Mouse (Mus musculus): ENCODE results near the gene Mad1l1. TPM values are rescaled to one million over a fixed set of nuclear protein-coding genes. Genes with fewer than 3 reads are reported as not detected.
A peak's percentile ranks its signal among the peaks of the same experiment; 100 is the strongest.

The Mad1l1 gene
- total RNA-seq, 4 experiments from 2014 or later: 9.0 to 11.3 (median 10.4) TPM

- DNase-seq (ENCODE audit: low spot score): no peak
These were observed 100.2 kb downstream of the Mad1l1 start for GRCm38 (mm10) chr5:140221016-140221650.

- DNase-seq (ENCODE audit: low spot score): no peak
These were observed 102.1 kb downstream of the Mad1l1 start for GRCm38 (mm10) chr5:140219252-140219651.

GRCm38 (mm10) chr5:140217900-140218299, 103.5 kb downstream of the Mad1l1 start:
- DNase-seq (ENCODE audit: low spot score): no peak

- DNase-seq (ENCODE audit: low spot score): no peak
These were observed 104.3 kb downstream of the Mad1l1 start for GRCm38 (mm10) chr5:140217083-140217482.

DNA sequence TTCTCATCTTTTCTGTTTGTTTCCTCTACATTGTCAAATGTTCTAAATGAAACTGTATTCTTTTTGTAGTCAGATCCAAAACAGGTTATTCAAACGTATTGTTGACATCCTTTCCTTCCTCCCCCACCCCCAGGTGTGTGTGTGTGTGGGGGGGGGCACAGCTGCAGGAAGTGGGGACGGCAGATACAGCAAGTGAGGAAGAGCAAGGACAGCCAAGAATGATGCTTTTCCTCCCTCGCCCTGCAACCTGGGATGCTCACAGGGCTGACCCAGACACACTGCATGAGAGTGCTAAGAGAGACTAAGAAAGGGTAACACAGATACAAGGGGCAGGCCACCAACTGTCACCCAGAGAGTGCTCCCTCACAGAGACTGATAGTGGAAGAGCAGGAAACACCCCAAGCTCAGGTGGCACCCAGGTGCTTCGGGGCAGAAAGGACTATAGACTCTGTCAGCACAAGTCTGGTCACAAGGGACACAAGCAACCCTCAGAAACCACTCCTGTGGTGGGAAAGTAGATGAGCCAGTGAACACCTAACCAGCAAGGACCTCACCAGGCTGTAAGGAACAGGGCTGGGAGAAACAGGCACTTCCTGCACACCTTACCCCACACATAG, 105.8 kb downstream of the Mad1l1 start:
- DNase-seq (ENCODE audit: low spot score): no peak

DNA sequence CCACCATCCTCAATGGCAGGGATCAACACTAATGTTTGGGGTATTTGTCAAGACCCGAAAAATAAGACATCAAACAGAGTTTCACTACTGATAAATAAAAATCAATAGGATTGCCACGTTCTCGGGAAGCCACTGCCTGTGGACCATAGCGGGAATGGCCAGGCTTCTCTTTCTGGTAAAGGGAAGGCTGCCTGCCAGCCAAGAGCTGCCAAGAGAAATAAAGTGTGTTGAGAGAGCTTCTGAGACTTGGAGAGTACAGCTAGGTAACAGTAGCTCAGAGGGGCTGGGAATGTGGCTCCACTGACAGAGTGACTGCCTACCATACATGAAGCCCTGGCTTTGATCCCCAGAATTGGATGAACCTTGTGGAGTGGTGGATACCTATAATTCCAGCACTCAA, 108.4 kb downstream of the Mad1l1 start:
- DNase-seq (ENCODE audit: low spot score): no peak

DNA sequence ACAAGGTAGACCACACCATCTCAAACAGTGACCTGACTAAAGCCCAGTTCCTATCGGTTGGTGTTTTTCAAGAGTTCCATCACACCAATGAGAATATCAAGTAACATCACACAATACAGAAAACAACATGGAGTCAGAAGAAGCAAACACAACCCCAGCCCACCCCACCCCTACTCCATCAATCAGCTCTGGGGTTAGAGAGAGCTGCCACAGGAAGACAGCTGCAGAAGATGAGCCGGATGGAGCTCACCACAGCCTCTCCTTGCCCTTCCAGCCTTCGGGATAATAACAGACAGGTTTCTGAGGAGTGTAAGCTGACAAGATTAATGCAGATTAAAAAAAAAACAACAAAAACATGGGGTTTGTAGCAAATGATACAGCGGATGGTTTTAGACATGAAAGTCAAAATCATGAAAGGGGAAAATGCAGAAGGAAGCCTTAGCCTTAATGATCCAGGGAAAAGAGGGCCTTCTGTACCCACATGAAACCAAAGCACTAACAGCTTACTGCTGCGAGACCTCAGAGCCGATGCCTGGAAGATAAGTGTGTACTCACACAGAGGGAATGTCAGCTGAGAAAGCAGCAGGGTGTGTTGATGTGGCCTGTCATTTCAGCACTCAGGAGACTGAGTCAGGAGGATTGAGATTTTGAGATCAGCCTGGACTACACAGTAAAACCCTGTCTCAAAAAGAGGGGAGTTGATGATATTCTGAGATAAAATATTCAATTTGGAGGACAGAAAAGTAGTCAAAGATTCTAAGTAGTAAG, 110.8 kb downstream of the Mad1l1 start:
- no peak for DNase-seq (ENCODE audit: low spot score)

DNA sequence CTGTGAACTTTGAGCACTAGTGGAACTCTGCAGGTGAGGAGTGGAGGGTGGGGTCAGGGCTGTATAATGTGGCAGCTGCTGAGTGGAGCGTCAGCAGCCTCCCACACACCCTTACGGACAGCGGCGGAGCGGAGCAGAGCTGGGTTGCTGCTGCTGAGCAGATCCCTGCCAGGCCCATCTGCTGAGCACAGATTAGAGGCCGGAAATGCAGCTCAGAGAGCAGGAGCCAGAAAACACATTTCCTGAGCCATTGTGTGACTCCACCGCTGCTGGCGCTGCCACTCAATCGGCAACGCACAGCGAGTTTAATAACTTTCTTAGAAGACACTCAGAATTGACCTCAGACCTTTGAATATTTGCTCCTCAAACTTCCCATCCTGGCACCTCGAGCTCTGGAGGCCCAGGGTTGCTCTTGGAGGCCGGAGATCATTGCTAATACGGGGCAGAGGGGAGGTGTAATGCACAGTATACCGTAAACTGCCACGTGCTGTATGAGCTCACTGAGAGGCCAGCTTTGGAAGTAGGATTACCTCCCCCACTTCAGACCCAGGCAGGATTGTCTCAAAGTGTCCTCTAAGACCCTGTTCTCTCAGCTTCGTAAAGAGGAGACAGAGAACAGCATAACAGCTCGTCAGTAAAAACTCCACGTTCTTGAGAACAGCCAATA, 112.5 kb downstream of the Mad1l1 start:
- peak; percentile 70 for DNase-seq (ENCODE audit: low spot score)

GRCm38 (mm10) chr5:140206726-140207703, 114.3 kb downstream of the Mad1l1 start:
- DNase-seq (ENCODE audit: low spot score): peak; percentile 42

- no peak for DNase-seq (ENCODE audit: low spot score)
These were observed 115.4 kb downstream of the Mad1l1 start for GRCm38 (mm10) chr5:140205991-140206390.

DNA sequence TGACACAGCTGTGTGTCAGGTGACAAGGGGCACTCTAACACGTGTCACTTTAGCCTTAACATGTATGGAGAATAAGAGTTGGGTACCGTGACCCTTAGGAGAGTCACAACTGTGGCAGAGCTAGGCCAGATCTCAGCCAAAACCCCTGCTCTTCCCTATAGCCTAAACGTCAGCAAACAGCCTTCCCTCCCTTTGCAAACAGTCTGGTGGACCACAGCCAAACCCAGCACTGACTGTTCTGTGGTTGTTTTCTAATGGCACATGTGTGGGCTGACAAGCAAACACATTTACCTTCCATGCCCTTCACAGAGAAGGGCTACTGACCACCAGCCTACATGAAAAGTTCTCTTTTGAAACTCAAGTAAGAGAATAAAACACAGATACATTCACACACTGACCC, 116.9 kb downstream of the Mad1l1 start:
- no peak for DNase-seq (ENCODE audit: low spot score)

DNA sequence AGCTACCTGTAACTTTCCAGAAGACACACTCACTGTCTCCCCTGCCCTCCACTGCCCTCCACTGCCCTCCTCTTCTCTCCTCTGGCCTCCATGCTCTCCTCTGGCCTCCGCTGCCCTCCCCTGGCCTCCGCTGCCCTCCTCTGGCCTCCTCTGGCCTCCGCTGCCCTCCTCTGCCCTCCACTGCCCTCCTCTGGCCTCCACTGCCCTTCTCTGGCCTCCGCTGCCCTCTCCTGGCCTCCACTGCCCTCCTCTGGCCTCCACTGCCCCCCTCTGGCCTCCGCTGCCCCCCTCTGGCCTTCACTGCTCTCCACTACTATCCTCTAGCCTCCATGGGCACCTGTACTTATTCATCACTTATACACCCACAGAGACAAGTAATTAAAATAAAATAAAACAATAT, 117.3 kb downstream of the Mad1l1 start:
- DNase-seq (ENCODE audit: low spot score): no peak

DNA sequence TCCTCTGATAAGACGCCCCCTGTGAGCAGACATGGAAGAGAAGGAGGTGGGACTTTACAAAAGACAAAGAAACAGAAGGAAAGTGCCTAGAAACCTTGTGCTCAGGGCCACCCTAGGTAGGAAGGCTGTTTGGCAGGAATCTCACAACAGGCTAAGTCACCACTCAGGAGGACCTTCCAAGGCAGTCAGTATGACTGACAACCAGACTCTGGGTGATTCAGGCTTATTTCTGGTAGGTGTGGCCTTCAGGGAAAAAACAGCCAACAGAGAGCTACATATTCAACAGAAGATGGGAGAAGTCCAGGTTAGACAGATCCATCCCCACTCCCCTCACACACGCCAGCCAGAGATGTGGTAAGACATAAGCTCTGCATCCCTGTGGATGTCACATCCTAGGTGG, 118.9 kb downstream of the Mad1l1 start:
- no peak for DNase-seq (ENCODE audit: low spot score)

DNA sequence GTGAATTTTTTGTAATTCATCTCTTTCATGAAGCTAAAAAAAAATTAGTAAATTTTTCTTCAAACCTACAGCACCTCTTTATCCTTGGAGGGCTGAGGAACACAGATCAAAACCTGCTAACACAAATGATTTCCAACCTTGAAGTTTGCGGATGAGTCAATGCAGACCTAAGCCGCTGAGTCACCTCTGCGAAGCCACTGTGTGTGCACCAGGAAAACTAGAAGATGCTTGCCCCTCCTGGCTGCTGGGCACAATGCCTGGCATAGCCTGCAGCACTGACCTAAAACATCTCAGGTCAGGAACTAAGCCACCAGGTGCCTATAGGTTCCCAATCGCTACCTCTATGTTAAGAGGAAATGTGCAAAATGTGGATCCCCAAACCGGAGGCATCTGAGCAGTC, 119.8 kb downstream of the Mad1l1 start:
- DNase-seq (ENCODE audit: low spot score): no peak

DNA sequence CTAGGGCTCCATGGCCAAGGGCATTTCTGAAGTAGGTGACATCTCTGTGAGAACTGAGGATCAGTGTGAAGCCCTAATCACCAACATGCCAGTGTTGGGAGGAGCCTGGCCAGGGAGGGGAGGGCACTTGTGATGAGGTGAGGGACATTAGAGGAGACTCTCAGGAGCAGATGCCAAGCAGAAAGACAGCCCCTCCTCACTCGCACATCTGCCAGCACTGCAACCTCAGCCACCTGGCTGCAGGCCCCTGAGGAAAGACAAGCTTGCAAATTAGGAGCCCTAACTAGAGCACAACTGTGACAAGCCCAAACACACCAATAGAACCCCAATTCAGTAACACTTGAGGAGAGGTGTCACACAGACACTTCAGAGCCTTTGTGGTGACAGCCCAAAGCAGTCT, 120.2 kb downstream of the Mad1l1 start:
- no peak for DNase-seq (ENCODE audit: low spot score)

DNA sequence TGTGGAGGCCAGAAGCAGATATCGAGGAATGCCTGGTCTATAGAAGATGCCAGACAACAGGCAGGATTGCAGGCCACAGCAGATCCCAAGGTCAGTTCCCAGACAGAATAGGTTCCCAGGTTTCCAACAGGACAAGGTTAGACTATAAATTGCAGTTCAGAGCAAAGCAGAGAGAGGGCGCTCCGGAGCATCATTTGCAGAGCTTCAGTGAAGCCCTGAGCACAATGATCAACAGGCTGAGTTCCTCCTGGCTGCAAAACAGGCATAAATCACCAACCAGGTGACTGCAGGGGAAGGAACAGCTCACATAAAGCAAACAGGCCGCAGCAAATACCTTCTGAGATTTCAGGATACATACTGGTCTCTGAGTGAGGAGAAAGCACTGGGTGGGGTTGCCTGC, 123.6 kb downstream of the Mad1l1 start:
- DNase-seq (ENCODE audit: low spot score): peak; percentile 82

GRCm38 (mm10) chr5:140196446-140196845, 124.9 kb downstream of the Mad1l1 start:
- DNase-seq (ENCODE audit: low spot score): no peak

GRCm38 (mm10) chr5:140194173-140194572, 127.2 kb downstream of the Mad1l1 start:
- peak; percentile 42 for DNase-seq (ENCODE audit: low spot score)

GRCm38 (mm10) chr5:140191539-140191938, 129.8 kb downstream of the Mad1l1 start:
- no peak for DNase-seq (ENCODE audit: low spot score)

GRCm38 (mm10) chr5:140186351-140186750, 135.0 kb downstream of the Mad1l1 start:
- no peak for DNase-seq (ENCODE audit: low spot score)

DNA sequence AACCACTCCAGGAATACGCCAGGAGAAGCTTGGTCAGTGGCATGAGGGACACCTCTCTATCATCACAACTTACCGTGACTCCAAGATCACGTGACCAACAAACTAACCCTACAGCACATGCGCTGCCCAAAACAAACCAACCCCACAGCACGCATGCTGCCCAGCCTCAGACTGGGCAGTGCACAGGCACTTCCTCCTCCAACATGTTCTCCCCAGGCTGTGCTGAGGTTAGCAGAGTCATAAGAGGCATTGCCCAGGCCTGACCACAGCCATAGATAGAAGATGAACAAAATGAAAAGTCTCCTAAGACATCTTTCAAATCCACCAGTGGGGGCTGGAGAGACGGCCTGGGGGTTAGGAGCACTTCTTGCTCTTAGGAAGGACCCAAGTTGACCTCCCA, 135.6 kb downstream of the Mad1l1 start:
- DNase-seq (ENCODE audit: low spot score): no peak
